Mouse (Mus musculus): ENCODE results near the gene Med20. TPM values are rescaled to one million over a fixed set of nuclear protein-coding genes. Genes with fewer than 3 reads are reported as not detected.
A peak's percentile ranks its signal among the peaks of the same experiment; 100 is the strongest.
"Not testable (repeated sequence)": the region's sequence is repeated elsewhere in the genome, so short reads cannot be mapped to it uniquely, and the experiment has no call there.

Med20 gene
- polyA plus RNA-seq, 2 experiments from 2014 or later = 36.0 to 37.0 TPM

- no peak for ATAC-seq
These were observed 14.1 kb upstream of the Med20 start for GRCm38 (mm10) chr17:47597261-47597660.

- peak; percentile 18 for ATAC-seq
These were observed 13.4 kb upstream of the Med20 start for GRCm38 (mm10) chr17:47597838-47598579.

GRCm38 (mm10) chr17:47598580-47599304 lies 12.6 kb upstream of the Med20 start:
- ATAC-seq = not testable (repeated sequence)

GRCm38 (mm10) chr17:47599511-47600297 lies 11.7 kb upstream of the Med20 start:
- ATAC-seq = peak; percentile 30

- ATAC-seq = peak; percentile 72
These were observed 10.6 kb upstream of the Med20 start for GRCm38 (mm10) chr17:47600601-47601388.

- no peak for ATAC-seq
These were observed 10.0 kb upstream of the Med20 start for GRCm38 (mm10) chr17:47601389-47601755.

- no peak for ATAC-seq
These were observed 9.1 kb upstream of the Med20 start for GRCm38 (mm10) chr17:47602289-47602688.

GRCm38 (mm10) chr17:47606220-47606619 lies 5.2 kb upstream of the Med20 start:
- ATAC-seq = no peak

- ATAC-seq = no peak
These were observed 2.2 kb upstream of the Med20 start for GRCm38 (mm10) chr17:47609182-47609581.

GRCm38 (mm10) chr17:47611661-47611982 lies 240 bp downstream of the Med20 start:
- ATAC-seq = peak; percentile 12

- no peak for ATAC-seq
These were observed 2.6 kb downstream of the Med20 start for GRCm38 (mm10) chr17:47614018-47614417.

- no peak for ATAC-seq
These were observed 4.7 kb downstream of the Med20 start for GRCm38 (mm10) chr17:47616119-47616518.

GRCm38 (mm10) chr17:47616652-47617051 lies 5.3 kb downstream of the Med20 start:
- no peak for ATAC-seq

- ATAC-seq = no peak
These were observed 6.4 kb downstream of the Med20 start for GRCm38 (mm10) chr17:47617605-47618307.

GRCm38 (mm10) chr17:47618556-47619311 lies 7.4 kb downstream of the Med20 start:
- ATAC-seq = no peak

GRCm38 (mm10) chr17:47622912-47623554 lies 11.7 kb downstream of the Med20 start:
- ATAC-seq = no peak

- not testable (repeated sequence) for ATAC-seq
These were observed 13.2 kb downstream of the Med20 start for GRCm38 (mm10) chr17:47624572-47624971.

- no peak for ATAC-seq
These were observed 13.7 kb downstream of the Med20 start for GRCm38 (mm10) chr17:47625088-47625487.

GRCm38 (mm10) chr17:47626031-47626430 lies 14.6 kb downstream of the Med20 start:
- ATAC-seq = no peak

- ATAC-seq = no peak
These were observed 16.4 kb downstream of the Med20 start for GRCm38 (mm10) chr17:47627791-47628190.

Measured in CD4-positive, CD25-positive, alpha-beta regulatory T cell, adult 4 months (primary cell).